Comparison of ENCODE assay signal across 22 mouse cellular contexts in the genomic region with DNA sequence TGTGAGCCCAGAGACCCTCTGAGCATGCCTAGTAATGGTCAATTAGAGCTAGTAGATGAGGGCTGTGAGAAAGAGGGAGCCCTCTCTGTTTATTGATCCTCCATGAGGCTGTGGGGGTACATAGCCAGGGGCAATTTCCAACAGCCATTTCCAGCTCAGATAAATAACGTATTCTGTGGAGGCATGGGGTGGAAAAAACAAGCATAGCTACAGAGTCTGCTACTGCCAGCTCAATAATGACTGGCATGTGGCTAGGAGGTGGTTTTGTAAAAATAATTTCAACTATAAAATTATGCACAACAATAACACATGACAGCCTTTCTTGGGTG.
DNase-seq lines count a peak whose midpoint lies in the region; ATAC-seq lines count a peak whose summit lies in the region.
"Had no signal": no experiment of that assay in that cellular context is flagged by ENCODE, and none has a peak within 500 bp of the region (broad histone marks: within the 10 kb centered on the region; RNA-seq: fewer than 3 reads in every experiment).

No protein-coding gene starts in this region.

- H3K4me2 ChIP-seq in forebrain, embryonic 11.5 days (ENCODE audit: low read depth, low read length, severe bottlenecking): no peak overlapping the region
- H3K4me2 ChIP-seq in forebrain, embryonic 16.5 days (ENCODE audit: low read length): no peak overlapping the region
- H3K4me2 ChIP-seq in limb, embryonic 11.5 days (ENCODE audit: low read depth, severe bottlenecking): no peak overlapping the region
- no peak overlapping the region for H3K4me2 ChIP-seq in neural tube, embryonic 14.5 days (ENCODE audit: low read depth, low read length)
- H3K4me2 ChIP-seq: embryonic facial prominence, embryonic 15.5 days; limb, embryonic 15.5 days had no signal

- DNase-seq in forebrain, embryonic 11.5 days (ENCODE audit: low spot score): no peak
- no peak for DNase-seq in limb, embryonic 11.5 days (ENCODE audit: low spot score)
- no peak for DNase-seq in limb, embryonic 10.5 days (ENCODE audit: low spot score)
- DNase-seq in layer of hippocampus, adult 9-11 months: peak; percentile 3
- no peak for DNase-seq in gastrocnemius, postnatal 36 days
- DNase-seq in liver: no peak
- DNase-seq: adrenal gland, postnatal 25 days; cerebellum, adult 11 months; cerebellum, postnatal 14 days; right cerebral cortex, postnatal 14 days; spleen, adult 18-20 months; thymus, postnatal 36 days had no signal

- no peak overlapping the region for H3K9ac ChIP-seq in forebrain, embryonic 11.5 days (ENCODE audit: low read length)
- no peak overlapping the region for H3K9ac ChIP-seq in forebrain, embryonic 16.5 days (replicated peaks; ENCODE audit: low read depth, low read length)
- no peak overlapping the region for H3K9ac ChIP-seq in limb, embryonic 11.5 days (ENCODE audit: low read length)
- no peak overlapping the region for H3K9ac ChIP-seq in neural tube, embryonic 14.5 days (replicated peaks; ENCODE audit: low read depth, low read length)
- H3K9ac ChIP-seq: embryonic facial prominence, embryonic 15.5 days; limb, embryonic 15.5 days had no signal

- ATAC-seq in forebrain, embryonic 11.5 days (replicated peaks; ENCODE audit: low FRiP score): peak; percentile 93; the same call in 1 of the 2 replicates
- ATAC-seq in forebrain, embryonic 16.5 days: no peak; the same call in 1 of the 2 replicates
- ATAC-seq in limb, embryonic 11.5 days (ENCODE audit: insufficient number of reproducible peaks, low FRiP score, low TSS enrichment, low read depth): peak; percentile 57; the same call in 1 of the 2 replicates
- ATAC-seq in neural tube, embryonic 14.5 days (ENCODE audit: low read depth): peak; percentile 92; the same call in 1 of the 2 replicates
- ATAC-seq: activated CD4-positive, CD25-positive, alpha-beta regulatory T cell, adult 4 months; intestine, postnatal 0 days; lung, postnatal 0 days had no signal

- H3K27me3 ChIP-seq in forebrain, embryonic 11.5 days (ENCODE audit: control insufficient read depth, insufficient read depth, low read length): no peaks in the 10 kb centered on the region; the same call in 1 of the 2 replicates
- H3K27me3 ChIP-seq in forebrain, embryonic 16.5 days (replicated peaks; ENCODE audit: control insufficient read depth, insufficient read depth, low read length): no peaks in the 10 kb centered on the region
- H3K27me3 ChIP-seq in limb, embryonic 11.5 days (ENCODE audit: control insufficient read depth, insufficient read depth, low read length): no peaks in the 10 kb centered on the region
- H3K27me3 ChIP-seq in limb, embryonic 10.5 days (ENCODE audit: low read depth, poor library complexity, severe bottlenecking): no peaks in the 10 kb centered on the region
- H3K27me3 ChIP-seq in neural tube, embryonic 14.5 days (ENCODE audit: control insufficient read depth, insufficient read depth, low read length): no peaks in the 10 kb centered on the region
- H3K27me3 ChIP-seq: embryonic facial prominence, embryonic 15.5 days; limb, embryonic 15.5 days had no signal

- H3K4me1 ChIP-seq in forebrain, embryonic 11.5 days (replicated peaks; ENCODE audit: control insufficient read depth, insufficient read depth, low read length): peaks cover 2% of the 10 kb centered on the region; the same call in 1 of the 2 replicates
- peaks cover 8% of the 10 kb centered on the region; the same call in 1 of the 2 replicates for H3K4me1 ChIP-seq in forebrain, embryonic 16.5 days (replicated peaks; ENCODE audit: control insufficient read depth, insufficient read depth, low read length)
- H3K4me1 ChIP-seq in limb, embryonic 11.5 days (ENCODE audit: control insufficient read depth, insufficient read depth, low read length): no peaks in the 10 kb centered on the region
- H3K4me1 ChIP-seq in limb, embryonic 10.5 days: no peaks in the 10 kb centered on the region
- no peaks in the 10 kb centered on the region for H3K4me1 ChIP-seq in neural tube, embryonic 14.5 days (ENCODE audit: control insufficient read depth, insufficient read depth, low read length)
- H3K4me1 ChIP-seq: embryonic facial prominence, embryonic 15.5 days; heart, embryonic 10.5 days; limb, embryonic 15.5 days had no signal

- no peaks in the 10 kb centered on the region for H3K9me3 ChIP-seq in forebrain, embryonic 11.5 days (ENCODE audit: control insufficient read depth, low read length)
- no peaks in the 10 kb centered on the region for H3K9me3 ChIP-seq in forebrain, embryonic 16.5 days (ENCODE audit: control insufficient read depth, low read length)
- H3K9me3 ChIP-seq in limb, embryonic 11.5 days (ENCODE audit: control insufficient read depth, low read length): no peaks in the 10 kb centered on the region
- H3K9me3 ChIP-seq in limb, embryonic 10.5 days (replicated peaks): no peaks in the 10 kb centered on the region
- H3K9me3 ChIP-seq in neural tube, embryonic 14.5 days (ENCODE audit: control insufficient read depth, low read length): no peaks in the 10 kb centered on the region
- H3K9me3 ChIP-seq: embryonic facial prominence, embryonic 15.5 days; heart, embryonic 10.5 days; limb, embryonic 15.5 days had no signal

- no peaks in the 10 kb centered on the region for H3K36me3 ChIP-seq in forebrain, embryonic 11.5 days (ENCODE audit: control insufficient read depth, insufficient read depth, low read length)
- H3K36me3 ChIP-seq in forebrain, embryonic 16.5 days (ENCODE audit: control insufficient read depth, insufficient read depth): no peaks in the 10 kb centered on the region
- no peaks in the 10 kb centered on the region for H3K36me3 ChIP-seq in limb, embryonic 11.5 days (ENCODE audit: control insufficient read depth, insufficient read depth, low read length)
- no peaks in the 10 kb centered on the region for H3K36me3 ChIP-seq in limb, embryonic 10.5 days
- no peaks in the 10 kb centered on the region for H3K36me3 ChIP-seq in neural tube, embryonic 14.5 days (ENCODE audit: control insufficient read depth, insufficient read depth, low read length)
- H3K36me3 ChIP-seq: embryonic facial prominence, embryonic 15.5 days; G1E; heart, embryonic 10.5 days; limb, embryonic 15.5 days had no signal

- H3K4me3 ChIP-seq in forebrain, embryonic 11.5 days (ENCODE audit: low read depth, low read length): no peak overlapping the region
- no peak overlapping the region for H3K4me3 ChIP-seq in forebrain, embryonic 16.5 days (replicated peaks; ENCODE audit: low read length)
- no peak overlapping the region for H3K4me3 ChIP-seq in limb, embryonic 11.5 days (ENCODE audit: low read depth, low read length)
- H3K4me3 ChIP-seq in limb, embryonic 10.5 days: no peak overlapping the region
- no peak overlapping the region for H3K4me3 ChIP-seq in neural tube, embryonic 14.5 days (ENCODE audit: low read depth, low read length)
- H3K4me3 ChIP-seq: embryonic facial prominence, embryonic 15.5 days; heart, embryonic 10.5 days; limb, embryonic 15.5 days had no signal

- intact Hi-C loops in gastrocnemius, postnatal 36 days (cut with DNase I): no loop called here

- peak overlapping the region; percentile 34; the same call in 1 of the 2 replicates for H3K27ac ChIP-seq in forebrain, embryonic 11.5 days (ENCODE audit: low read depth, low read length)
- no peak overlapping the region for H3K27ac ChIP-seq in forebrain, embryonic 16.5 days (ENCODE audit: low read length)
- H3K27ac ChIP-seq in limb, embryonic 11.5 days (replicated peaks; ENCODE audit: low read depth, low read length): no peak overlapping the region
- no peak overlapping the region for H3K27ac ChIP-seq in limb, embryonic 10.5 days
- no peak overlapping the region; the same call in 1 of the 2 replicates for H3K27ac ChIP-seq in neural tube, embryonic 14.5 days (ENCODE audit: low read depth, low read length)
- H3K27ac ChIP-seq: embryonic facial prominence, embryonic 15.5 days; heart, embryonic 10.5 days; hindbrain, postnatal 0 days; limb, embryonic 15.5 days had no signal

- 20% methylated on average over 1 of the region's 1 CpGs for WGBS in forebrain, embryonic 11.5 days
- 5% methylated on average over 1 of the region's 1 CpGs for WGBS in forebrain, embryonic 16.5 days
- WGBS in limb, embryonic 11.5 days: 36% methylated on average over 1 of the region's 1 CpGs
- 53% methylated on average over 1 of the region's 1 CpGs for WGBS in limb, embryonic 10.5 days
- 18% methylated on average over 1 of the region's 1 CpGs for WGBS in neural tube, embryonic 14.5 days
